Mouse (Mus musculus): ENCODE measurements around the gene Fxr2.

- TF ChIP-seq GATA1 (IDR thresholded peaks at IDR 0.05; ENCODE audit: low read length) (no peak), TAL1 (IDR thresholded peaks at IDR 0.05; ENCODE audit: low read length) (no peak)
Observed at GRCm38 (mm10) chr11:69655264-69656064, 22.7 kb downstream of the Fxr2 start, which contains the start of gene Sox15.
